Mouse (Mus musculus) thymus, adult 2 months (tissue): ENCODE data around the gene Cd93.

Source experiments
- CTCF ChIP-seq: fragments of 200-500 bp; IDR thresholded peaks from 2 replicates; pipeline ENCODE4 v1.5.1; 2012; ENCODE audit warnings: mild to moderate bottlenecking, control low read depth, low read length, moderate library complexity, borderline replicate concordance; ENCODE audit not compliant: control insufficient read depth, poor library complexity, insufficient read depth; ENCODE audit errors: extremely low read depth
- POLR2A ChIP-seq: fragments of 200-500 bp; IDR thresholded peaks from 2 replicates; pipeline ENCODE4 v1.6.1; 2012; ENCODE audit warnings: mild to moderate bottlenecking, low read length, control low read depth, moderate library complexity; ENCODE audit not compliant: control insufficient read depth, poor library complexity, insufficient read depth; ENCODE audit errors: extremely low read depth

- no peak for TF ChIP-seq CTCF
- TF ChIP-seq POLR2A: no peak
Observed at GRCm38 (mm10) chr2:148436285-148436684, 7.1 kb downstream of the Cd93 start.
